Mouse (Mus musculus): ENCODE results near the gene Pde4c. TPM values are rescaled to one million over a fixed set of nuclear protein-coding genes. Genes with fewer than 3 reads are reported as not detected.
A peak's percentile ranks its signal among the peaks of the same experiment; 100 is the strongest.

Pde4c gene
- 1.4 and 1.9 TPM in 2 replicates for polyA plus RNA-seq (2015; fragmentation: Nextera tagmentation; extraction: Ambion mirVana)

DNA sequence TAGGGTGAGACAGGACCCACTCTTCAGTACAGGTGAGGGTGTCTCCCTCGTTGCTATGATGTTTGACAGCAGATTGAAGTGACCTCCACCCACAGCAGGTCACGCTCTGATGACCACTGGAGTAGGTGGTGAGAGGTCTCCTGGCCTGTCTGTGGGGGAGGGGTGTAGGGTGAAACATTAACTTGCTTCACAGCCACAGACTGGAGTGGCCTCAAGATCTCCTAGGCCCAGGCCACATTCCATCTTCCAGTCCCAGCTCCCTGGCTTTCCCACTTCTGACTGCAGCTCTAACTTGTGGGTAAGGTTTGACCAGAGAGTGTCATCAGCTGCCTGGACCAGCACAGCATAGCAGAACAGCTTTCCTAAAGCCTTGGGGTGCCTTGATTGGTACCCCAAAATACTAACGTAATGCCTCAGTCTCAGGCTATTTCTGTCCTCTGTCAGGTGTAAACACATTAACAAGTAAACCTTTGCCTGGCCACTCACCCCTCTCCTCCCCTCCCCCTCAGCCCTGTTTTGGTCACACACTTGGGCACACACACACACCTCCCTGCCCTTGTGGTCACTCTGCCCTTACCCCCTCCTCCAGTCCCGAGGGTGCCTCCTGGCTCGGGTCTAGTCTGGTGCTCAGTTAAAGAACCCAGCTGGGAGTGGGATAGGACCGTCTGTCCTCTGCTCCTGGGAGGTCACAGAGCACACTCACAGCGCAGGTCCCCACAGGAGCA is at the start of gene Pde4c:
Gene Pde4c (plus strand): TSS at position 235 of the 725 bp plus-strand sequence.
- peak within 1 kb of the TSS; percentile 32; the same call in 1 of the 2 replicates for H3K9ac ChIP-seq

DNA sequence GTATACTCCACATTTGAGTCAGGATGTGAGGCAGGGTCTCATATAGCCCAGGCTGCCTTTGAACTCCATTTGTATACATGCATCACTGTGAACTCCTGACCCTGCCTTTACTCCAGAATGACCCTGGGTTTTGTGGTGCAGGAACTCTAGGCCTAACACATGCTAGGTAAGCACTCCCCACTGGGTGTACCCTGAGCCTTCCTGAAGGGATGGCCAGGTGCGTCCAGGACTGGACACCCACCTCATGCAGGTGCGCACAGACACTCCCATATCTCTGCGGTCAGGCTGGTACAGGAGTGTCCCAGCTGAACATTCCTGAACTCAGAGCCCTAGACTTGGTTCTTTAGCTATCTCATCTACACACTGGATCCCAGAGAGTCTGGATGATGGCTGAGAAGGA is 49.4 kb upstream of the Pde4c start:
- Histone ChIP-seq H3K27ac (replicated peaks) (peak overlapping the region; percentile 95), H3K27me3 (no peaks in the 10 kb centered on the region), H3K4me1 (replicated peaks) (peaks cover 70% of the 10 kb centered on the region), H3K36me3 (replicated peaks) (peaks cover 22% of the 10 kb centered on the region), H3K4me3 (replicated peaks) (peak overlapping the region; percentile 73), H3K4me2 (peak overlapping the region; percentile 81), H3K9ac (peak overlapping the region; percentile 70), H3K9me3 (replicated peaks) (no peaks in the 10 kb centered on the region)
- no peak for ATAC-seq (ENCODE audit: insufficient read depth)
- 72% methylated on average over 3 of the region's 3 CpGs for WGBS (ENCODE audit: insufficient replicate concordance)

More for the DNA sequence above, at the start of gene Pde4c:
- Histone ChIP-seq H3K4me3 (replicated peaks) (peak within 1 kb of the TSS; percentile 27), H3K27ac (replicated peaks) (peak within 1 kb of the TSS; percentile 81), H3K4me1 (replicated peaks) (peaks cover 12% of the 10 kb centered on the region; the same call in 1 of the 2 replicates), H3K4me2 (peak within 1 kb of the TSS; percentile 50), H3K27me3 (peaks cover 44% of the 10 kb centered on the region), H3K9me3 (replicated peaks) (no peaks in the 10 kb centered on the region), H3K36me3 (replicated peaks) (no peaks in the 10 kb centered on the region)
- peak; percentile 75 for ATAC-seq (ENCODE audit: insufficient read depth)
- WGBS (ENCODE audit: insufficient replicate concordance): 46% methylated on average over 7 of the region's 7 CpGs

DNA sequence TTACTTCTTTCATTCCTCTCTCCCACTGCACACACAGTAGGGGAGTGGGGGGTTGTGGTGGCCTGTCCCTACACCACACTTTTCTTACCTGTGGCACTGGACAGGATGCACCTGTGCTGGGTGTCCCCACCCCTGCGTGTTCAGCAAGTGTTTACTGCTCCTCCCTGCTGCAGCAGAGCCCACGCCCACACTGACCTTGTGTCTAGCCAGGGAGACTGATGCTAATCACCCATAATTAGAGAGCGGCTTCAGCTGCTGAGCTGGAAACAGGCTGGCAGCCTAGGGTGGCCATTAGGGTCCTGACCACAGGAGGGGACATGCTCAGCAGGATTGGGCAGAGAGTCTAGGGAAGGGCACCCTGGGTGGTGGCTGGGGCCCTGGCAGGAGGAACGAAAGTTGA is 48.8 kb upstream of the Pde4c start:
- Histone ChIP-seq H3K27ac (replicated peaks) (peak overlapping the region; percentile 95), H3K36me3 (replicated peaks) (peaks cover 28% of the 10 kb centered on the region), H3K9me3 (replicated peaks) (no peaks in the 10 kb centered on the region), H3K9ac (peak overlapping the region; percentile 70; the same call in 1 of the 2 replicates), H3K27me3 (no peaks in the 10 kb centered on the region), H3K4me3 (replicated peaks) (0 out of 2 replicates have a peak overlapping the region, but pooled peaks have one; percentile 73), H3K4me2 (peak overlapping the region; percentile 81), H3K4me1 (replicated peaks) (peaks cover 76% of the 10 kb centered on the region)
- WGBS (ENCODE audit: insufficient replicate concordance): 28% methylated on average over 4 of the region's 4 CpGs
- ATAC-seq (ENCODE audit: insufficient read depth): no peak

DNA sequence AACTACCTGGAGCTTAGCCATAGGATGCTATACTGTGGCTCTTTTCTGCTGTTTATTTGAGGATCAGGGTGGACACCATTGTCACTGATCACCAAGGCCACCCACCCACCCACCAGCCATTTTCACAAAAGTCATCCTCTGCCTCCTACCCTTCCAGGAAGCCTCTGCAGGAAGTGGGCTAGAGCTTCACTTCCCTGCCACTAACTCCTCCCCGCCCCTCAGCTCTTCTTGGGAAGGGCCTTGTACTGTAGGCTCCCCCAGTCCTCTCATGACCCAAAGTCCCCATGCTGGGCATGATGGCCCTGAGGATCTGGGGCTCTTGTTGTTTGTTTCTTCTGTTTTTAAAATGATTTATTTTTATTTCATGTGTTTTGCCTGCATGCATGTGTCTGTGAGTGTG is 48.2 kb upstream of the Pde4c start:
- WGBS (ENCODE audit: insufficient replicate concordance): 41% methylated on average over 1 of the region's 1 CpGs
- Histone ChIP-seq H3K9me3 (replicated peaks) (no peaks in the 10 kb centered on the region), H3K4me1 (replicated peaks) (peaks cover 82% of the 10 kb centered on the region), H3K9ac (no peak overlapping the region), H3K27ac (replicated peaks) (peak overlapping the region; percentile 95), H3K36me3 (replicated peaks) (peaks cover 30% of the 10 kb centered on the region), H3K27me3 (no peaks in the 10 kb centered on the region), H3K4me2 (peak overlapping the region; percentile 81; the same call in 1 of the 2 replicates), H3K4me3 (replicated peaks) (no peak overlapping the region)
- no peak for ATAC-seq (ENCODE audit: insufficient read depth)

DNA sequence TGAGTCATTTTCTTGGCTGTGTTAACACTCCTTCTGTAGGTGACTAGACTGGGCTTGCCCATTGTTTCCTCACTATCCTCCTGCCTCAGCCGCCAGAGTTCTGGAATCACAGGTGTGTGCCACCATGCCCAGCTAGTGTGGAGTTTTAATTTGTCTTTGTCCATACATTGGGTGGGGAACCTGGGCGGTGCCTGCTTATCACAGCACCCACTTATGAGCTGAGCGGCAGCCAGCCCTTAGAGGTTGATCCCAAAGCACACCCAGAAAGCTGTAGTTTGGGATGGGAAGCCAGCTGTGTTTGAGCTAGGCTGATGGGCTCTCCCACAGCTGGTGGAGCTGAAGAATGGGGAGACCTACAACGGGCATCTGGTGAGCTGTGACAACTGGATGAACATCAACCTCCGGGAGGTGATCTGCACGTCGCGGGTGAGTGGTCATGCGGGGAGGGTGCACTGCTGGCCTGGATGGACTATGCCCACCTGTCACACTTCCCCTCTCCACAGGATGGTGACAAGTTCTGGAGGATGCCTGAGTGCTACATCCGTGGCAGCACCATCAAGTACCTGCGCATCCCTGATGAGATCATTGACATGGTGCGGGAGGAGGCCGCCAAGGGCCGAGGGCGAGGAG is 46.0 kb upstream of the Pde4c start:
- ATAC-seq (ENCODE audit: insufficient read depth): no peak

DNA sequence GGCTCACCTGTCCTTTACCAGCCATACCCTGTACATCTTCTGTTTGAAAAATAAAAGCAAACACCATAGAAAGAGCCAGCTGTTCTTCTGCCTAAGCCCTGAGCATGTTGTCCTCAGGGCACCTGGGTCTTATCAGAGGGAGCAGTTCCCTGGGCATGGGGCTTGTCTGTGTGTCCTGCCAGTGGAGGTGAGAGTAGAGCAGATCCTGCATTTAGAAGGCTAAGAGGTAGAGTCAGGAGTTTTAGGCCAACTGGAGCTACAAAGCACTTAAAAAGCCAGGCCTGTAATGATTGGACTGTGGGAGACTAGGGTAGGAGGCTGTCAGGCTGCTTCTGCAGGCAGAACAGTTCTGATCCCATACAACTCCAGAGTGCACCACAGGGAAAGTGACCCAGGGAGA is 44.8 kb upstream of the Pde4c start:
- no peak for ATAC-seq (ENCODE audit: insufficient read depth)
- Histone ChIP-seq H3K4me2 (no peak overlapping the region), H3K4me3 (replicated peaks) (no peak overlapping the region), H3K9ac (no peak overlapping the region), H3K4me1 (replicated peaks) (peaks cover 88% of the 10 kb centered on the region), H3K27ac (replicated peaks) (no peak overlapping the region), H3K36me3 (replicated peaks) (peaks cover 30% of the 10 kb centered on the region), H3K27me3 (peaks cover 10% of the 10 kb centered on the region), H3K9me3 (replicated peaks) (no peaks in the 10 kb centered on the region)

More for the DNA sequence above, 46.0 kb upstream of the Pde4c start:
- Histone ChIP-seq H3K4me1 (replicated peaks) (peaks cover 91% of the 10 kb centered on the region), H3K36me3 (replicated peaks) (peaks cover 30% of the 10 kb centered on the region), H3K9ac (0 out of 2 replicates have a peak overlapping the region, but pooled peaks have one; percentile 2), H3K4me2 (peak overlapping the region; percentile 55), H3K27ac (replicated peaks) (peak overlapping the region; percentile 67), H3K27me3 (peaks cover 4% of the 10 kb centered on the region), H3K9me3 (replicated peaks) (no peaks in the 10 kb centered on the region), H3K4me3 (replicated peaks) (0 out of 2 replicates have a peak overlapping the region, but pooled peaks have one; percentile 10)
- 75% methylated on average over 15 of the region's 15 CpGs for WGBS (ENCODE audit: insufficient replicate concordance)

DNA sequence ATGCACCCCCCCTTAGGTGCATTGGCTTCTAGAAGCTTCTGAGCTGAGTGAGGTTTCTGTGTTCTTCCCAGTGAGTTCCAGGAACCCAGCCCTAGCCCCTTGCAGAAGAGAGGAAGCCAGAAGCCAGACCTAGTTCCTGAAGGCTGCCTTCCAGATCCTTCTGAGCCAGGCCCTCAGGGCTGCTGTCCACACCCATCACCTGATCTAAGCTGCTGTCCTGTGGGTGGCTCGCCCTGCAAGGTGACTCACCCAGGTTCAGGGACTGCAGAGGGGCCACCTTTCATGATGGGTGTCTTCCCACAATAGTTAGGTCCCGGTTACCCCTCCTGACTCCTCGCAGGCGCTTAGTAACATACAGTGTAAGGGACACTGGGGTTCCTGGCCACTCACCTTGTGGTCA is 44.1 kb upstream of the Pde4c start:
- Histone ChIP-seq H3K4me3 (replicated peaks) (no peak overlapping the region), H3K27me3 (peaks cover 11% of the 10 kb centered on the region), H3K27ac (replicated peaks) (peak overlapping the region; percentile 25), H3K9me3 (replicated peaks) (no peaks in the 10 kb centered on the region), H3K36me3 (replicated peaks) (peaks cover 30% of the 10 kb centered on the region), H3K4me2 (no peak overlapping the region), H3K4me1 (replicated peaks) (peaks cover 85% of the 10 kb centered on the region), H3K9ac (no peak overlapping the region)
- WGBS (ENCODE audit: insufficient replicate concordance): 84% methylated on average over 4 of the region's 4 CpGs
- ATAC-seq (ENCODE audit: insufficient read depth): no peak

DNA sequence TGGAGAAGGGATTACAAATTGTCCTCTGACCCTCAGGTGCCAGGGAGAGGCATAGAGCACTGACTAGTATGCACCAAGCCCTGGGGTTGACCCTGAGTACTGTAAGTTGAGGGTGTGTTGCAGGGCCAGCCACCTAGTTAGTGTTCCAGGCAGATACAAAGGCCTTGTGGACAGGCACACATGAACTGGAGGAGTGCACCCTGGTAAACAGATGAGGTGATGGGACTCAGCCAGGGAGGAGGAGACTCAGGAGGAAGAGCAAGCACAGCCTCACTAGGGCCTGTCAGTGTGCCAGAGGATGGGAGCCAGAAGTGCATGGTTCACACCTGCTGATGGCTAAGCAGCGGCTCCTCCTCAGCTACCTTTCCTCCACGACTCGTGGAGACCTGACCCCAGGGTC is 43.5 kb upstream of the Pde4c start:
- H3K4me1 ChIP-seq (replicated peaks): peaks cover 78% of the 10 kb centered on the region
- ATAC-seq (ENCODE audit: insufficient read depth): peak; percentile 36

DNA sequence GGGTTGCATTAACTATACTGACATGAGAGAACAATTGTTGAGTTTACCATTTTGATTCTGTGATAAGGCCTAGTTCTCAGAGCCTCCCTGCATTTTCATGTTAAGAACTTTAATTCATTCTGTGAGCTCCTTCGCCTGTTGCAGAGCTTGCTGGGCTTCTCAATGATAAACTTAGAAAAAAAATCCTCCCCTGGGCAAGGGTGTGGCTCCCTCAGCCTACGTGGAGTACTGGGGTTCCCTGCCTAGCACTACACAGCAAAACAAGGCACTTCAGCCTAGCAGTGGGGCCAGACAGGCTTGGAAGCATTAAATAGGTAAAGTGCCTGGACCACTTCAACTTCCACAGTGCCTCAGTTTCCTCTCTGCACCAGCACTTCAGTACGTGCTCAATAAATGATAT is 42.1 kb upstream of the Pde4c start:
- Histone ChIP-seq H3K27ac (replicated peaks) (0 out of 2 replicates have a peak overlapping the region, but pooled peaks have one; percentile 6), H3K4me1 (replicated peaks) (peaks cover 65% of the 10 kb centered on the region), H3K9ac (no peak overlapping the region), H3K4me3 (replicated peaks) (no peak overlapping the region), H3K9me3 (replicated peaks) (no peaks in the 10 kb centered on the region), H3K36me3 (replicated peaks) (peaks cover 25% of the 10 kb centered on the region), H3K27me3 (peaks cover 19% of the 10 kb centered on the region), H3K4me2 (peak overlapping the region; percentile 36; the same call in 1 of the 2 replicates)
- peak; percentile 24; the same call in 1 of the 2 replicates for ATAC-seq (ENCODE audit: insufficient read depth)
- WGBS (ENCODE audit: insufficient replicate concordance): 37% methylated on average over 3 of the region's 3 CpGs

More for the DNA sequence above, 43.5 kb upstream of the Pde4c start:
- H3K9ac ChIP-seq: no peak overlapping the region
- H3K27ac ChIP-seq (replicated peaks): peak overlapping the region; percentile 25
- H3K4me2 ChIP-seq: no peak overlapping the region
- 84% methylated on average over 3 of the region's 3 CpGs for WGBS (ENCODE audit: insufficient replicate concordance)
- H3K27me3 ChIP-seq: peaks cover 14% of the 10 kb centered on the region
- no peak overlapping the region for H3K4me3 ChIP-seq (replicated peaks)
- H3K9me3 ChIP-seq (replicated peaks): no peaks in the 10 kb centered on the region
- peaks cover 30% of the 10 kb centered on the region for H3K36me3 ChIP-seq (replicated peaks)

DNA sequence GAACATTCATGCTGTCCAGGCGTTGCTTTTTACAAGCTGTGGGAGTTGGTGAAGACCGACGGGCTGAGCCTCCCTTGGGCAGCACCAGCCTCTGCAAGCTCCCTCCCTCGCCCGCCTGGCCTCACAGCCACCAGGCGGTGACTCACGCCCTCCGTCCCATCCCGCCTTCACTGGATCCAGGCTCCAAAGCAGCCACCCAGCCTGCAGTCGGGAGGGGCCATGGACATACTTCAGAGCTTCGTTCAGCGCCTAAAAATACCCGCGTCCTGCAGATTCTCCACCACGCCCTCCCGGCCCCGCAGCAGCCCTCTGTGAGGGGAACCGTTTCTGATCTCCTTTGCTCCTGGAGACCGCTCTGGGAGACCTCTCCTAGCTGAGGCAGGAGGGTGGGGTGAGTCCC is 41.3 kb upstream of the Pde4c start:
- Histone ChIP-seq H3K36me3 (replicated peaks) (peaks cover 23% of the 10 kb centered on the region), H3K4me1 (replicated peaks) (peaks cover 57% of the 10 kb centered on the region), H3K27ac (replicated peaks) (0 out of 2 replicates have a peak overlapping the region, but pooled peaks have one; percentile 6), H3K9me3 (replicated peaks) (no peaks in the 10 kb centered on the region), H3K9ac (0 out of 2 replicates have a peak overlapping the region, but pooled peaks have one; percentile 8), H3K4me2 (peak overlapping the region; percentile 36), H3K27me3 (peaks cover 19% of the 10 kb centered on the region), H3K4me3 (replicated peaks) (no peak overlapping the region)
- no peak for ATAC-seq (ENCODE audit: insufficient read depth)
- 10% methylated on average over 19 of the region's 19 CpGs for WGBS (ENCODE audit: insufficient replicate concordance)

DNA sequence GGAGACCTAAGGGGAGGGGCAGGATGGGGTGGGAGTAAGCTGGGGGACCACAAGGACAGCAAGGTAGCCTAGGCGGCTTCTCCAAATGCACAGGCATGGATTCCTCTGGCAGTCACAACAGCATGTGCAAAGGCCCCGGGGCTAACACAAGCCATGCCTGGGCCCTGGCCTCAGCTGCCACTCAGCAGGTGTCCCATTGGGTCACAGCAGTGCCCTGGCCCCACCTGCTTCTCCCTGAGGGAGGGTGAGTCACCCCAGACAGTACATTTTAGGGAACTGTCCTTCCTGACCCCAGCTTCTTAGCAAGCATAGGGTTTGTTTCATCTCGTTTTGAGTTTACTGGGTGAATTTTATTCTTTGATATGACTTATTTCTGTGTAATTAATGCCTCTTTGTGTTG is 40.8 kb upstream of the Pde4c start:
- Histone ChIP-seq H3K9ac (0 out of 2 replicates have a peak overlapping the region, but pooled peaks have one; percentile 8), H3K9me3 (replicated peaks) (no peaks in the 10 kb centered on the region), H3K36me3 (replicated peaks) (peaks cover 23% of the 10 kb centered on the region), H3K4me2 (0 out of 2 replicates have a peak overlapping the region, but pooled peaks have one; percentile 36), H3K27ac (replicated peaks) (no peak overlapping the region), H3K4me3 (replicated peaks) (no peak overlapping the region), H3K27me3 (peaks cover 19% of the 10 kb centered on the region), H3K4me1 (replicated peaks) (peaks cover 52% of the 10 kb centered on the region)
- no peak for ATAC-seq (ENCODE audit: insufficient read depth)
- WGBS (ENCODE audit: insufficient replicate concordance): 45% methylated on average over 3 of the region's 3 CpGs
